8 mouse cellular contexts compared by ENCODE assay signal in genomic region chr11:97703039-97703826, GRCm38 (mm10). TPM values are rescaled to one million over a fixed set of nuclear protein-coding genes. Genes with fewer than 3 reads are reported as not detected.
A peak's percentile ranks its signal among the peaks of the same experiment; 100 is the strongest.
DNase-seq lines count a peak whose midpoint lies in the region; ATAC-seq lines count a peak whose summit lies in the region.

TSS of gene Psmb3 (plus strand) at chr11:97703399.

- H3K9me3 ChIP-seq in forebrain, embryonic 14.5 days (replicated peaks; ENCODE audit: control insufficient read depth, low read length): no peaks in the 10 kb centered on the region
- no peaks in the 10 kb centered on the region for H3K9me3 ChIP-seq in neural tube, embryonic 15.5 days (replicated peaks)

- peak within 1 kb of the TSS; percentile 85 for H3K4me2 ChIP-seq in forebrain, embryonic 14.5 days (ENCODE audit: low read length)
- peak within 1 kb of the TSS; percentile 90 for H3K4me2 ChIP-seq in neural tube, embryonic 15.5 days

- peak within 1 kb of the TSS; percentile 78 for H3K27ac ChIP-seq in forebrain, embryonic 14.5 days (ENCODE audit: low read depth, low read length)
- peak within 1 kb of the TSS; percentile 97 for H3K27ac ChIP-seq in neural tube, embryonic 15.5 days (replicated peaks)

- no peaks in the 10 kb centered on the region for H3K27me3 ChIP-seq in forebrain, embryonic 14.5 days (replicated peaks; ENCODE audit: control insufficient read depth, insufficient read depth, low read length)
- no peaks in the 10 kb centered on the region for H3K27me3 ChIP-seq in neural tube, embryonic 15.5 days (replicated peaks)

- under 1% methylated on average over 35 of the region's 35 CpGs for WGBS in forebrain, embryonic 14.5 days
- under 1% methylated on average over 35 of the region's 35 CpGs for WGBS in neural tube, embryonic 15.5 days

- intact Hi-C loops in heart, postnatal 14 days (cut with DNase I): loop anchor here (5.0 kb wide), 1 partner anchor 284 kb away; the partner anchor contains the start of gene Plxdc1

- H3K4me1 ChIP-seq in forebrain, embryonic 14.5 days (ENCODE audit: control insufficient read depth, insufficient read depth, low read length): peaks cover 21% of the 10 kb centered on the region
- H3K4me1 ChIP-seq in neural tube, embryonic 15.5 days: peaks cover 31% of the 10 kb centered on the region

- peaks cover 26% of the 10 kb centered on the region for H3K36me3 ChIP-seq in forebrain, embryonic 14.5 days (ENCODE audit: control insufficient read depth, insufficient read depth, low read length)
- H3K36me3 ChIP-seq in neural tube, embryonic 15.5 days: peaks cover 24% of the 10 kb centered on the region

- peak within 1 kb of the TSS; percentile 83 for H3K9ac ChIP-seq in forebrain, embryonic 14.5 days (ENCODE audit: low read length)
- H3K9ac ChIP-seq in neural tube, embryonic 15.5 days (replicated peaks): peak within 1 kb of the TSS; percentile 83

- ATAC-seq in forebrain, embryonic 14.5 days: peak; percentile 87
- ATAC-seq in neural tube, embryonic 15.5 days (ENCODE audit: low FRiP score): peak; percentile 90

- peak; percentile 100 for DNase-seq in ES-CJ7 (ENCODE audit: low read depth, low spot score)
- DNase-seq in cerebellum, adult 11 months: peak; percentile 99
- DNase-seq in forebrain, embryonic 14.5 days (ENCODE audit: low spot score): peak; percentile 100
- DNase-seq in heart, postnatal 14 days: peak; percentile 97 to 99
- DNase-seq in layer of hippocampus, adult 11-12 months (ENCODE audit: low spot score): peak; percentile 100
- peak; percentile 99 to 100 for DNase-seq in lung, adult 18-20 months
- peak; percentile 100 for DNase-seq in testis, postnatal 14 days (ENCODE audit: low spot score)

- H3K4me3 ChIP-seq in forebrain, embryonic 14.5 days (ENCODE audit: low read depth, low read length): peak within 1 kb of the TSS; percentile 84
- H3K4me3 ChIP-seq in neural tube, embryonic 15.5 days (replicated peaks): peak within 1 kb of the TSS; percentile 95

RNA-seq across cellular contexts. Expression of gene Psmb3, which starts in this region (rescaled TPM):
- 530 and 674 TPM in 2 replicates for polyA plus RNA-seq in forebrain, embryonic 14.5 days (2014; fragmentation: Nextera tagmentation; extraction: Ambion mirVana)
- total RNA-seq in heart, postnatal 14 days (2021): 100 to 1,000 TPM; 161 to 169 TPM
- 458 and 459 TPM in 2 replicates for polyA plus RNA-seq in neural tube, embryonic 15.5 days (2015; fragmentation: Nextera tagmentation; extraction: Ambion mirVana)

Comparison
In these comparisons a context has a peak if more than half of its experiments do, and no peak if none do; other contexts are left out.
1. Peak in every context shown above with its lines: DNase-seq, ATAC-seq, H3K4me3 ChIP-seq and H3K27ac ChIP-seq.